Mouse (Mus musculus) cerebellum, adult 2 months (tissue): ENCODE results near the gene Ptov1. TPM values are rescaled to one million over a fixed set of nuclear protein-coding genes. Genes with fewer than 3 reads are reported as not detected.

Experiments used
- DNase-seq, 2 experiments: peaks; one replicate each; pipeline ENCODE4 v3.0.0; 2021
- H3K27ac ChIP-seq: fragments of 200-500 bp; 2 replicates; pipeline ENCODE4 v1.5.1; 2012; ENCODE audit warnings: low read length, control low read depth, inconsistent platforms; ENCODE audit not compliant: insufficient read depth
- H3K27me3 ChIP-seq: fragments of 200-500 bp; 2 replicates; pipeline ENCODE4 v1.6.1; 2012; ENCODE audit warnings: inconsistent platforms, mild to moderate bottlenecking, low read length, moderate library complexity; ENCODE audit not compliant: control insufficient read depth, insufficient read depth
- H3K4me1 ChIP-seq: fragments of 200-500 bp; 2 replicates; pipeline ENCODE4 v1.6.1; 2011; ENCODE audit warnings: low read length; ENCODE audit not compliant: control insufficient read depth, insufficient read depth
- H3K4me3 ChIP-seq: fragments of 200-500 bp; replicated peaks from 2 replicates; pipeline ENCODE3; 2011; ENCODE audit warnings: mild to moderate bottlenecking, low read depth, low read length, control low read depth; ENCODE audit not compliant: insufficient read depth
- CTCF ChIP-seq: fragments of 200-500 bp; IDR thresholded peaks from 2 replicates; pipeline ENCODE4 v1.5.1; 2011; ENCODE audit warnings: low read depth, mild to moderate bottlenecking, control low read depth, low read length, moderate library complexity, borderline replicate concordance; ENCODE audit not compliant: insufficient read depth
- POLR2A ChIP-seq: fragments of 200-500 bp; IDR thresholded peaks from 2 replicates; pipeline ENCODE4 v1.6.1; 2011; ENCODE audit warnings: low read length, control low read depth, borderline replicate concordance; ENCODE audit not compliant: insufficient read depth
- WGBS: fragments of 180-500 bp; shearing (Covaris S2); methylation state at CpG from one replicate; pipeline ENCODE4 v1.1.7; 2018; 5-methylcytosine and 5-hydroxymethylcytosine counted together
- polyA plus RNA-seq: library from polyadenylated mRNA; depleted of rRNA; stranded (reverse); fragments of >200 nt; gene quantifications from 2 replicates; pipeline ENCODE4 v1.2.3, GENCODE M21; 2012

Ptov1 gene
- polyA plus RNA-seq, 1 experiment = 355 TPM

GRCm38 (mm10) chr7:44856265-44856916 lies 13.2 kb downstream of the Ptov1 start:
- WGBS = 65% methylated on average over 9 of the region's 9 CpGs
- no peak for DNase-seq
- Histone ChIP-seq H3K4me1 (peaks cover 15% of the 10 kb centered on the region), H3K27me3 (no peaks in the 10 kb centered on the region), H3K27ac (peak overlapping the region; percentile 18; the same call in 1 of the 2 replicates), H3K4me3 (peak overlapping the region; percentile 59)
- TF ChIP-seq POLR2A (no peak), CTCF (no peak)

GRCm38 (mm10) chr7:44855036-44855435 lies 14.6 kb downstream of the Ptov1 start:
- no peak for DNase-seq
- Histone ChIP-seq H3K27me3 (no peaks in the 10 kb centered on the region), H3K4me3 (peak overlapping the region; percentile 69), H3K27ac (peak overlapping the region; percentile 93), H3K4me1 (peaks cover 9% of the 10 kb centered on the region)
- TF ChIP-seq CTCF = no peak
- no peak for TF ChIP-seq POLR2A
- 19% methylated on average over 10 of the region's 10 CpGs for WGBS

GRCm38 (mm10) chr7:44854356-44855031 lies 15.1 kb downstream of the Ptov1 start:
- peak overlapping the region; percentile 93 for H3K27ac ChIP-seq
- WGBS = under 1% methylated on average over 45 of the region's 45 CpGs
- peaks cover 9% of the 10 kb centered on the region for H3K4me1 ChIP-seq
- DNase-seq = peak; percentile 83 to 87
- H3K27me3 ChIP-seq = no peaks in the 10 kb centered on the region
- TF ChIP-seq CTCF (no peak), POLR2A (peak; percentile 79)
- H3K4me3 ChIP-seq = peak overlapping the region; percentile 69

GRCm38 (mm10) chr7:44853596-44854355 lies 15.8 kb downstream of the Ptov1 start:
- DNase-seq = peak in 1 of 2 experiments; percentile 41
- Histone ChIP-seq H3K4me3 (peak overlapping the region; percentile 69), H3K27ac (peak overlapping the region; percentile 93), H3K4me1 (peaks cover 9% of the 10 kb centered on the region), H3K27me3 (no peaks in the 10 kb centered on the region)
- WGBS = 10% methylated on average over 26 of the region's 26 CpGs
- TF ChIP-seq CTCF (no peak), POLR2A (no peak)

GRCm38 (mm10) chr7:44853065-44853464 lies 16.5 kb downstream of the Ptov1 start:
- Histone ChIP-seq H3K27ac (no peak overlapping the region), H3K27me3 (no peaks in the 10 kb centered on the region), H3K4me3 (no peak overlapping the region), H3K4me1 (peaks cover 9% of the 10 kb centered on the region)
- no peak for TF ChIP-seq CTCF
- no peak for TF ChIP-seq POLR2A
- no peak for DNase-seq
- WGBS = 91% methylated on average over 2 of the region's 2 CpGs

- TF ChIP-seq POLR2A (no peak), CTCF (no peak)
- DNase-seq = no peak
- Histone ChIP-seq H3K27ac (no peak overlapping the region), H3K4me3 (no peak overlapping the region), H3K27me3 (no peaks in the 10 kb centered on the region), H3K4me1 (peaks cover 9% of the 10 kb centered on the region)
- WGBS = 77% methylated on average over 36 of the region's 36 CpGs
Measured at GRCm38 (mm10) chr7:44852259-44853027, 17.1 kb downstream of the Ptov1 start.

GRCm38 (mm10) chr7:44851625-44852234 lies 17.9 kb downstream of the Ptov1 start:
- no peak overlapping the region for H3K4me3 ChIP-seq
- TF ChIP-seq CTCF = no peak
- TF ChIP-seq POLR2A = no peak
- no peaks in the 10 kb centered on the region for H3K27me3 ChIP-seq
- WGBS = 89% methylated on average over 12 of the region's 12 CpGs
- H3K27ac ChIP-seq = no peak overlapping the region
- DNase-seq = no peak
- H3K4me1 ChIP-seq = peaks cover 9% of the 10 kb centered on the region
